In the genomic region with DNA sequence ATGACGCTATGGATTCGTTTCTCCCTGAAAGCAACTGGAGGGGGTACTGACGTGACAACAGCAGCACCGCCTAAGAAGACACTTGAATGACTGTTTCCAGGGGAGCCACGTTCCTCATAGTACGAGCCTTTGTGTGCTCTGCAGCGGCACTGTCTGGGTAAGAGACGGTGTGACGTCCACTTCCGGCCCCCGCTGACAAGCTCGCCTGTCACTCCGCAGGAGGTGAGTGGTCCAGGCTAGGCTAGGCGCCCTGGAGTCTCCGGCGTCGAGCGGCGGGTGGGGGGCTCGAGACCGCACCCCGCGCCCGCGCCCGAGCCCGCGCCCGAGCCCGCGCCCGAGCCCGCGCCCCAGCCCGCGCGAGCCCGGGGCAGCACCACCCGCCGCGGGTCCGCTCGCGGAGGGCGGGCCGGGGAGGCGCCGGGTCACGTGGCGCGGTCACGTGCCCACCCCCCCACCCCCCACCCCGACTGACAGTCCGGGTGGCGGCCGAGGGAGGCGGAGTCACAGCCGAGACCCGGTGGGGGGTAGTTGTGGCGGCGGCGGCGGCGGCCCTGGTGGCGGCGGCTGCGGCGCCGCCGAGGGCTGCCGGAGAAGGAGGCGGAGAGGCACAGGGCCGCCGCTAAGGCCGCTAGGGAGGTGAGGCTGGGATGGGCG, we compare ENCODE assay signal across 8 mouse cellular contexts. TPM values are rescaled to one million over a fixed set of nuclear protein-coding genes. Genes with fewer than 3 reads are reported as not detected.
DNase-seq lines count a peak whose midpoint lies in the region; ATAC-seq and TF ChIP-seq lines count a peak whose summit lies in the region.

A gene (plus strand): TSS at position 77 of the 654 bp plus-strand sequence.

- peak; percentile 98 for ATAC-seq in hindbrain, embryonic 12.5 days (ENCODE audit: low FRiP score)
- ATAC-seq in lung, postnatal 0 days, result peak; percentile 96

- under 1% methylated on average over 34 of the region's 76 CpGs for WGBS in hindbrain, embryonic 12.5 days
- 0% methylated on average over 35 of the region's 76 CpGs for WGBS in lung, postnatal 0 days

- no peak for TF ChIP-seq EP300 in lung, postnatal 0 days (IDR thresholded peaks at IDR 0.05)

- TF ChIP-seq CTCF in lung, postnatal 0 days (IDR thresholded peaks at IDR 0.05), result no peak

- peak within 1 kb of the TSS; percentile 91 for H3K4me3 ChIP-seq in hindbrain, embryonic 12.5 days
- peak within 1 kb of the TSS; percentile 91 for H3K4me3 ChIP-seq in lung, postnatal 0 days (ENCODE audit: low read depth, low read length)

- peaks cover 8% of the 10 kb centered on the region; the same call in 1 of the 2 replicates for H3K36me3 ChIP-seq in hindbrain, embryonic 12.5 days
- no peaks in the 10 kb centered on the region for H3K36me3 ChIP-seq in lung, postnatal 0 days (ENCODE audit: insufficient read depth, low read length)

- H3K4me2 ChIP-seq in hindbrain, embryonic 12.5 days (replicated peaks), result peak within 1 kb of the TSS; percentile 67
- H3K4me2 ChIP-seq in lung, postnatal 0 days (replicated peaks; ENCODE audit: low read depth, low read length), result peak within 1 kb of the TSS; percentile 75

- H3K4me1 ChIP-seq in hindbrain, embryonic 12.5 days, result peaks cover 22% of the 10 kb centered on the region
- peaks cover 10% of the 10 kb centered on the region; the same call in 1 of the 2 replicates for H3K4me1 ChIP-seq in lung, postnatal 0 days (ENCODE audit: insufficient read depth, low read depth, low read length)

- H3K27me3 ChIP-seq in hindbrain, embryonic 12.5 days, result no peaks in the 10 kb centered on the region
- H3K27me3 ChIP-seq in lung, postnatal 0 days (replicated peaks; ENCODE audit: insufficient read depth, low read length), result no peaks in the 10 kb centered on the region

- peak; percentile 92 for DNase-seq in NIH3T3 (ENCODE audit: low read depth)
- peak; percentile 88 to 92 for DNase-seq in cerebellum, postnatal 10 days
- DNase-seq in frontal cortex, postnatal 14 days (ENCODE audit: low spot score in 2 of 2), result peak; percentile 71 to 83
- DNase-seq in layer of hippocampus, postnatal 10 days (ENCODE audit: low spot score in 2 of 2), result peak; percentile 81 to 85
- peak; percentile 94 for DNase-seq in lung, postnatal 0 days (ENCODE audit: low spot score)
- DNase-seq in ovary, postnatal 10 days (ENCODE audit: low spot score), result peak; percentile 46
- peak; percentile 90 for DNase-seq in thymus, postnatal 0 days (ENCODE audit: low spot score)

- H3K9ac ChIP-seq in hindbrain, embryonic 12.5 days, result peak within 1 kb of the TSS; percentile 97
- peak within 1 kb of the TSS; percentile 90 for H3K9ac ChIP-seq in lung, postnatal 0 days (replicated peaks; ENCODE audit: low read depth)

- peak within 1 kb of the TSS; percentile 98 for H3K27ac ChIP-seq in hindbrain, embryonic 12.5 days
- peak within 1 kb of the TSS; percentile 95 for H3K27ac ChIP-seq in lung, postnatal 0 days (ENCODE audit: low read length)

- no peaks in the 10 kb centered on the region for H3K9me3 ChIP-seq in hindbrain, embryonic 12.5 days (replicated peaks)
- H3K9me3 ChIP-seq in lung, postnatal 0 days (ENCODE audit: low read length), result no peaks in the 10 kb centered on the region

RNA-seq across cellular contexts. Expression of the gene that starts here (rescaled TPM):
- 132 and 142 TPM in 2 replicates for polyA plus RNA-seq in hindbrain, embryonic 12.5 days (2016; fragmentation: Nextera tagmentation; extraction: Ambion mirVana)
- 100 to 1,000 TPM; 292 to 299 TPM for total RNA-seq in layer of hippocampus, postnatal 10 days (2021)
- polyA plus RNA-seq in lung, postnatal 0 days (2015; fragmentation: Nextera tagmentation; extraction: Ambion mirVana), result 34.4 and 35.4 TPM in 2 replicates
- polyA plus RNA-seq in thymus, postnatal 0 days (2015; fragmentation: Nextera tagmentation; extraction: Ambion mirVana), result 40.8 and 46.4 TPM in 2 replicates

Comparison
In these comparisons a context has a peak if more than half of its experiments do, and no peak if none do; other contexts are left out.
1. Peak in every context shown above with its lines: DNase-seq, ATAC-seq, H3K4me3 ChIP-seq and H3K27ac ChIP-seq.